Mouse (Mus musculus): ENCODE data around the gene Nfib. TPM values are rescaled to one million over a fixed set of nuclear protein-coding genes. Genes with fewer than 3 reads are reported as not detected.
A peak's percentile ranks its signal among the peaks of the same experiment; 100 is the strongest.

The Nfib gene
- polyA plus RNA-seq, 1 experiment = 44.3 TPM

GRCm38 (mm10) chr4:82593681-82594666, 111.6 kb downstream of the Nfib start:
- H3K4me1 ChIP-seq (ENCODE audit: control insufficient read depth, insufficient read depth, low read length) = peaks cover 7% of the 10 kb centered on the region; the same call in 1 of the 2 replicates
- H3K27me3 ChIP-seq (ENCODE audit: control insufficient read depth, insufficient read depth, low read length) = no peaks in the 10 kb centered on the region
- no peak for DNase-seq
- TF ChIP-seq POLR2A (IDR thresholded peaks at IDR 0.05; ENCODE audit: borderline replicate concordance, insufficient read depth, low read length) = no peak
- TF ChIP-seq CTCF (IDR thresholded peaks at IDR 0.05; ENCODE audit: borderline replicate concordance, insufficient read depth, low read depth, low read length) = no peak
- WGBS = 72% methylated on average over 10 of the region's 10 CpGs
- no peak overlapping the region for H3K4me3 ChIP-seq (replicated peaks; ENCODE audit: insufficient read depth, low read depth, low read length)
- no peak overlapping the region for H3K27ac ChIP-seq (ENCODE audit: insufficient read depth, low read length)

- Histone ChIP-seq H3K4me1 (ENCODE audit: control insufficient read depth, insufficient read depth, low read length) (peaks cover 7% of the 10 kb centered on the region; the same call in 1 of the 2 replicates), H3K27me3 (ENCODE audit: control insufficient read depth, insufficient read depth, low read length) (no peaks in the 10 kb centered on the region), H3K27ac (ENCODE audit: insufficient read depth, low read length) (peak overlapping the region; percentile 94), H3K4me3 (replicated peaks; ENCODE audit: insufficient read depth, low read depth, low read length) (peak overlapping the region; percentile 53)
- TF ChIP-seq CTCF (IDR thresholded peaks at IDR 0.05; ENCODE audit: borderline replicate concordance, insufficient read depth, low read depth, low read length) (no peak), POLR2A (IDR thresholded peaks at IDR 0.05; ENCODE audit: borderline replicate concordance, insufficient read depth, low read length) (no peak)
- peak; percentile 88 to 91 for DNase-seq
- 10% methylated on average over 7 of the region's 7 CpGs for WGBS
These were observed 113.2 kb downstream of the Nfib start for GRCm38 (mm10) chr4:82592086-82593030.

GRCm38 (mm10) chr4:82589345-82589890, 116.1 kb downstream of the Nfib start:
- no peak overlapping the region for H3K4me3 ChIP-seq (replicated peaks; ENCODE audit: insufficient read depth, low read depth, low read length)
- no peaks in the 10 kb centered on the region for H3K27me3 ChIP-seq (ENCODE audit: control insufficient read depth, insufficient read depth, low read length)
- H3K27ac ChIP-seq (ENCODE audit: insufficient read depth, low read length) = peak overlapping the region; percentile 63
- peak; percentile 67; the same call in 1 of the 2 replicates for TF ChIP-seq CTCF (IDR thresholded peaks at IDR 0.05; ENCODE audit: borderline replicate concordance, insufficient read depth, low read depth, low read length)
- TF ChIP-seq POLR2A (IDR thresholded peaks at IDR 0.05; ENCODE audit: borderline replicate concordance, insufficient read depth, low read length) = no peak
- DNase-seq = peak; percentile 81 to 89
- peaks cover 7% of the 10 kb centered on the region; the same call in 1 of the 2 replicates for H3K4me1 ChIP-seq (ENCODE audit: control insufficient read depth, insufficient read depth, low read length)
- WGBS = 3% methylated on average over 4 of the region's 4 CpGs

GRCm38 (mm10) chr4:82588718-82589117, 116.8 kb downstream of the Nfib start:
- peak; percentile 48 to 55 for DNase-seq
- Histone ChIP-seq H3K27me3 (ENCODE audit: control insufficient read depth, insufficient read depth, low read length) (no peaks in the 10 kb centered on the region), H3K4me3 (replicated peaks; ENCODE audit: insufficient read depth, low read depth, low read length) (peak overlapping the region; percentile 56), H3K27ac (ENCODE audit: insufficient read depth, low read length) (peak overlapping the region; percentile 92), H3K4me1 (ENCODE audit: control insufficient read depth, insufficient read depth, low read length) (peaks cover 7% of the 10 kb centered on the region; the same call in 1 of the 2 replicates)
- TF ChIP-seq POLR2A (IDR thresholded peaks at IDR 0.05; ENCODE audit: borderline replicate concordance, insufficient read depth, low read length) (no peak), CTCF (IDR thresholded peaks at IDR 0.05; ENCODE audit: borderline replicate concordance, insufficient read depth, low read depth, low read length) (no peak)
- 13% methylated on average over 5 of the region's 5 CpGs for WGBS

- no peak for TF ChIP-seq CTCF (IDR thresholded peaks at IDR 0.05; ENCODE audit: borderline replicate concordance, insufficient read depth, low read depth, low read length)
- TF ChIP-seq POLR2A (IDR thresholded peaks at IDR 0.05; ENCODE audit: borderline replicate concordance, insufficient read depth, low read length) = peak; percentile 49; the same call in 1 of the 2 replicates
- whole genome bisulfite sequencing = 8% methylated on average over 16 of the region's 16 CpGs
- H3K4me1 ChIP-seq (ENCODE audit: control insufficient read depth, insufficient read depth, low read length) = peaks cover 2% of the 10 kb centered on the region; the same call in 1 of the 2 replicates
- H3K27me3 ChIP-seq (ENCODE audit: control insufficient read depth, insufficient read depth, low read length) = no peaks in the 10 kb centered on the region
- DNase-seq = peak; percentile 73 to 81
- H3K27ac ChIP-seq (ENCODE audit: insufficient read depth, low read length) = peak overlapping the region; percentile 98
- peak overlapping the region; percentile 71 for H3K4me3 ChIP-seq (replicated peaks; ENCODE audit: insufficient read depth, low read depth, low read length)
These were observed 118.2 kb downstream of the Nfib start for GRCm38 (mm10) chr4:82587146-82587870.

- WGBS = 40% methylated on average over 5 of the region's 5 CpGs
- DNase-seq = peak; percentile 42 to 52
These were observed 118.9 kb downstream of the Nfib start for GRCm38 (mm10) chr4:82586637-82587036.

More at GRCm38 (mm10) chr4:82586637-82587036, 118.9 kb downstream of the Nfib start:
- Histone ChIP-seq H3K27ac (ENCODE audit: insufficient read depth, low read length) (peak overlapping the region; percentile 90), H3K4me3 (replicated peaks; ENCODE audit: insufficient read depth, low read depth, low read length) (no peak overlapping the region), H3K4me1 (ENCODE audit: control insufficient read depth, insufficient read depth, low read length) (no peaks in the 10 kb centered on the region; the same call in 1 of the 2 replicates), H3K27me3 (ENCODE audit: control insufficient read depth, insufficient read depth, low read length) (no peaks in the 10 kb centered on the region)
- TF ChIP-seq POLR2A (IDR thresholded peaks at IDR 0.05; ENCODE audit: borderline replicate concordance, insufficient read depth, low read length) (no peak), CTCF (IDR thresholded peaks at IDR 0.05; ENCODE audit: borderline replicate concordance, insufficient read depth, low read depth, low read length) (no peak)
